Mouse (Mus musculus): ENCODE data around the gene Jarid2.

DNA sequence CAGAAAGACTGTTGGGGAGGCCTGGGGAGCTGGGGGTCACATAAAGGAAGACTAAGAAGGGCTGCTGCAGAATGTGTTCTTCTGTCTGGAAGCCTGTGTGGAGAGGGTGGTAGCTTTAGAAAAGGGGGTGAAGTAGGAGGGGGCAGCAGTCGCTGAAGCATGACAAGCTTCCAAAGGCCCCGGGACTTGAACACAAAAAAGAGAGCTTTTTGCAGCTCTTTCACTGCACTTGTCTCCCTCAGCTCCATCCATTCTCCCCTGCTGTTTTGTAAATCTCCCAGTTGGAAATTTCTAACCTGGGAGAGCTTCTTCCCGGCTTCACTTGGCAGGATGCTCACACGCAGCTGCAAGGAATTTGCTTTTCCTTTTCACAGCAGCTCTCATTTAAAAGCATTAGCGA, 26.2 kb downstream of the Jarid2 start:
- TF ChIP-seq CTCF (IDR thresholded peaks at IDR 0.05), result no peak
- TF ChIP-seq EP300 (IDR thresholded peaks at IDR 0.05), result no peak

All from lung, postnatal 0 days (tissue).